Mouse (Mus musculus): ENCODE data around the gene Gm10428. TPM values are rescaled to one million over a fixed set of nuclear protein-coding genes. Genes with fewer than 3 reads are reported as not detected.

Gene Gm10428
- polyA plus RNA-seq, 1 experiment = not detected

DNA sequence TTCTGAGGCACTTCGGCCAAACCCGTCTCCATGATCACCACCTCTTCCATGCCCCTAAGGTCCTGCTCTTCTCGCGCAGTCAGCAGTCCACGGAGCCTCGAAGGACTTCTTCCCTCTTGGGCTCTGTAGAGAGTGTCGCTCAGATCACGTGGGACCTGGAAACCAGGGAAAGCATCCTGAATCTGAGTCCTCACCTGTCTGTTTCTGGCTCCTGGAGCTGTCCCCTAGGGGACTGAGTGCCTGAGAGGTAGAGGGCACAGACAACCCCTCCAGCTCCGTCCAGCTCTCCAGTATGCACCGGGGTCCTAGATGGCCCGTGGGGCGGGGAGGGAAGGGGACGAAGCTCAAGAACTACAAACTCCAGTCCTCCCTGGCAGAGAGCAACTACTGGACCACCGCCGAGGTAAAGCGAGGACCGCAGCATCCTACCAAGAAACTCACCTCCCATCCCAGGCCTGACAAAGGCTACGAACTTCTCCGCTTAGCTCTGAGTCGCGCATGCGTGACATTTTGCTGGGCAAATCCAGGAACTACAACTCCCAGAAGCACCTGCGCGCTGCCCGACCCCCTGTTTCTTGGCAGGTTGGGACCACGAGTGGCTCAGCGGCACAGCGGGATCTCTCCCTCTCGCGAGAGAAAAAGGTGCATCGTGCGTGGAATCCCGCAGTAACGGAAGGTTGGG lies 36.2 kb downstream of the Gm10428 start, which contains the start of gene Zfp286:
Gene Zfp286 (minus strand): TSS at position 528 of the 682 bp plus-strand sequence.
- H3K27me3 ChIP-seq (replicated peaks; ENCODE audit: control insufficient read depth, insufficient read depth, low read length) = no peaks in the 10 kb centered on the region
- DNase-seq = peak; percentile 70
- no peak within 1 kb of the TSS for H3K27ac ChIP-seq (ENCODE audit: insufficient read depth, low read depth, low read length)
- TF ChIP-seq CTCF (conservative IDR thresholded peaks at IDR 0.05; ENCODE audit: insufficient read depth, insufficient read length, low read depth, low read length) (no peak), POLR2A (IDR thresholded peaks at IDR 0.05; ENCODE audit: low read depth, low read length) (no peak)
- peak within 1 kb of the TSS; percentile 61 for H3K4me3 ChIP-seq (ENCODE audit: insufficient read depth, low read depth, low read length)
- no peaks in the 10 kb centered on the region for H3K4me1 ChIP-seq (ENCODE audit: control insufficient read depth, insufficient read depth, low read length)
- H3K36me3 ChIP-seq (ENCODE audit: control insufficient read depth, insufficient read depth, low read length) = no peaks in the 10 kb centered on the region
- 6% methylated on average over 34 of the region's 34 CpGs for WGBS

DNA sequence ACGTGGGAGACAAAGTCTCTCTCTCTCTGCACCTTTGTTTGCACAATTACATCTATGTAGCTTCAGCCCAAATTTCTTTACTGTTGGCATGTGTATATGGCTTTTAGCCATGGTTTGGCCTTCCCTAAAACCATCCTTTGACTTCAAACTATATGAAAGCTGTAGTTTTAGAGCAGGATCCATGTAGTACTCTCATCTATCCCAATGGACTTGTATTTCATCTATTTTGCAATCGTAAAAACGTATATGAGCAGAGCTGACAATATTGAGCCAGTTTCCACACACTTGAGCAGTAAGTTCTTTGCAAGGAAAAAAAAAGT lies 36.7 kb downstream of the Gm10428 start:
- DNase-seq = no peak
- Histone ChIP-seq H3K4me3 (ENCODE audit: insufficient read depth, low read depth, low read length) (peak overlapping the region; percentile 61), H3K27ac (ENCODE audit: insufficient read depth, low read depth, low read length) (no peak overlapping the region), H3K27me3 (replicated peaks; ENCODE audit: control insufficient read depth, insufficient read depth, low read length) (no peaks in the 10 kb centered on the region), H3K4me1 (ENCODE audit: control insufficient read depth, insufficient read depth, low read length) (no peaks in the 10 kb centered on the region), H3K36me3 (ENCODE audit: control insufficient read depth, insufficient read depth, low read length) (no peaks in the 10 kb centered on the region)
- WGBS = 58% methylated on average over 3 of the region's 3 CpGs
- no peak for TF ChIP-seq POLR2A (IDR thresholded peaks at IDR 0.05; ENCODE audit: low read depth, low read length)
- no peak for TF ChIP-seq CTCF (conservative IDR thresholded peaks at IDR 0.05; ENCODE audit: insufficient read depth, insufficient read length, low read depth, low read length)

Other genes starting within 250 kb of the Gm10428 start
- 34.4 and 41.7 TPM in 2 replicates for gene Cenpv, start 213.8 kb upstream of the Gm10428 start, polyA plus RNA-seq (2012; rRNA removed)
- 1,891 and 2,089 TPM in 2 replicates for gene Ubb, start 201.9 kb upstream of the Gm10428 start, polyA plus RNA-seq (2012; rRNA removed)
- gene Trpv2, start 178.6 kb upstream of the Gm10428 start, polyA plus RNA-seq (2012; rRNA removed) = 2.6 and 4.1 TPM in 2 replicates
- gene Lrrc75a, start 104.6 kb upstream of the Gm10428 start, polyA plus RNA-seq (2012; rRNA removed) = 7.8 and 8.0 TPM in 2 replicates
- 24.0 and 33.1 TPM in 2 replicates for gene Mmgt2, start 104.4 kb upstream of the Gm10428 start, polyA plus RNA-seq (2012; rRNA removed)
- 1.2 TPM in 2 replicates for gene Zfp287, start 21.2 kb upstream of the Gm10428 start, polyA plus RNA-seq (2012; rRNA removed)
- gene Zfp286, start 36.4 kb downstream of the Gm10428 start, polyA plus RNA-seq (2012; rRNA removed) = 0.42 and 0.83 TPM in 2 replicates
- 2.9 and 3.7 TPM in 2 replicates for gene Trim16, start 67.1 kb downstream of the Gm10428 start, polyA plus RNA-seq (2012; rRNA removed)
- 0.29 and 0.30 TPM in 2 replicates for gene Fbxw10, start 94.0 kb downstream of the Gm10428 start, polyA plus RNA-seq (2012; rRNA removed)
- 21.3 and 26.1 TPM in 2 replicates for gene Tvp23b, start 126.4 kb downstream of the Gm10428 start, polyA plus RNA-seq (2012; rRNA removed)
- gene Cdrt4, start 198.1 kb downstream of the Gm10428 start, polyA plus RNA-seq (2012; rRNA removed) = 0.14 TPM in 1 of 2 replicates, not detected in the other